Mouse (Mus musculus) small intestine, adult 2 months (tissue): Measurements from ENCODE around the gene Hist1h2ad. TPM values are rescaled to one million over a fixed set of nuclear protein-coding genes. Genes with fewer than 3 reads are reported as not detected.
A peak's percentile ranks its signal among the peaks of the same experiment; 100 is the strongest.
"Not testable (repeated sequence)": the region's sequence is repeated elsewhere in the genome, so short reads cannot be mapped to it uniquely, and the experiment has no call there.

Experiments
- H3K27ac ChIP-seq: fragments of 200-500 bp; 2 replicates; pipeline ENCODE4 v1.5.1; 2012; ENCODE audit warnings: low read depth, low read length, control low read depth, inconsistent platforms; ENCODE audit not compliant: insufficient read depth
- H3K27me3 ChIP-seq: fragments of 200-500 bp; 2 replicates; pipeline ENCODE4 v1.6.1; 2012; ENCODE audit warnings: mild to moderate bottlenecking, moderate library complexity, low read length, inconsistent platforms; ENCODE audit not compliant: control insufficient read depth, insufficient read depth
- H3K36me3 ChIP-seq: fragments of 200-500 bp; 2 replicates; pipeline ENCODE4 v1.6.1; 2012; ENCODE audit warnings: mild to moderate bottlenecking, low read length, control low read depth, inconsistent platforms; ENCODE audit not compliant: control insufficient read depth, insufficient read depth
- H3K4me1 ChIP-seq: fragments of 200-500 bp; 2 replicates; pipeline ENCODE4 v1.6.1; 2012; ENCODE audit warnings: low read length, inconsistent platforms, mixed read lengths; ENCODE audit not compliant: control insufficient read depth, insufficient read depth, insufficient read length
- H3K4me3 ChIP-seq: fragments of 200-500 bp; 2 replicates; pipeline ENCODE4 v1.5.1; 2012; ENCODE audit warnings: low read depth, mild to moderate bottlenecking, control low read depth, inconsistent platforms, low read length, moderate library complexity
- CTCF ChIP-seq: fragments of 200-500 bp; IDR thresholded peaks from 2 replicates; pipeline ENCODE4 v1.5.1; 2012; ENCODE audit warnings: low read depth, mild to moderate bottlenecking, control low read depth, inconsistent platforms, low read length, moderate library complexity, mixed read lengths; ENCODE audit not compliant: insufficient replicate concordance, insufficient read length; ENCODE audit errors: extremely low read depth
- POLR2A ChIP-seq: fragments of 200-500 bp; IDR thresholded peaks from 2 replicates; pipeline ENCODE4 v1.6.1; 2012; ENCODE audit warnings: low read depth, mild to moderate bottlenecking, control low read depth, inconsistent platforms, low read length, moderate library complexity
- WGBS: fragments of 180-500 bp; shearing (Covaris S2); methylation state at CpG from one replicate; pipeline ENCODE4 v1.1.7; 2018; 5-methylcytosine and 5-hydroxymethylcytosine counted together
- polyA plus RNA-seq: library from polyadenylated mRNA; depleted of rRNA; stranded (reverse); fragments of >200 nt; gene quantifications from 2 replicates; pipeline ENCODE4 v1.2.3, GENCODE M21; 2012; rRNA removed

The Hist1h2ad gene
- polyA plus RNA-seq: 21.3 and 30.3 TPM in 2 replicates

DNA sequence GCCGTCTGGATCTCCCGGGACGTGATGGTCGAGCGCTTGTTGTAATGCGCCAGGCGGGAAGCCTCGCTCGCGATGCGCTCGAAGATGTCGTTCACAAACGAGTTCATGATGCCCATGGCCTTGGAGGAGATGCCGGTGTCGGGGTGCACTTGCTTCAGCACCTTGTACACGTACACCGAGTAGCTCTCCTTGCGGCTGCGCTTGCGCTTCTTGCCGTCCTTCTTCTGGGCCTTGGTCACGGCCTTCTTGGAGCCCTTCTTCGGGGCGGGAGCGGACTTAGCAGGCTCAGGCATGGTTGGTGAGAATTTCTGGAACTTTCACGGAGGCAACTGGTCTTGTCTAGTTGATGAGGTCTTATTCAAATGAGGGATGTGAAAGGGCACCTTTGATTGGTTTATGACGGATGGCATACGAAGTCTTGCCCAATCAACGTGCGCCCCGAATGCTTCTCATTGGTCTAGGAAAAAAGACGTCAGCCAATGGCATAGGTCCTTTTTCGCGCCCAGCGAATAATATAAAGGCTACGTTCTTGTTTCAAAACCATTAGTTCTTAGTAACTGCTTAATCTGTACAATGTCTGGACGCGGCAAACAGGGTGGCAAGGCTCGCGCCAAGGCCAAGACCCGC is at the start of gene Hist1h2ad, which contains the start of gene Hist1h2bf:
Hist1h2ad (plus strand) TSS at position 484 of the 627 bp plus-strand sequence.
Hist1h2bf (minus strand) TSS at position 299 of the 627 bp plus-strand sequence.
- H3K27me3 ChIP-seq, H3K4me1 ChIP-seq, H3K36me3 ChIP-seq: not testable (repeated sequence)
- Histone ChIP-seq H3K27ac (peak within 1 kb of the TSS; percentile 89), H3K4me3 (peak within 1 kb of the TSS; percentile 65)
- WGBS: under 1% methylated on average over 42 of the region's 42 CpGs

DNA sequence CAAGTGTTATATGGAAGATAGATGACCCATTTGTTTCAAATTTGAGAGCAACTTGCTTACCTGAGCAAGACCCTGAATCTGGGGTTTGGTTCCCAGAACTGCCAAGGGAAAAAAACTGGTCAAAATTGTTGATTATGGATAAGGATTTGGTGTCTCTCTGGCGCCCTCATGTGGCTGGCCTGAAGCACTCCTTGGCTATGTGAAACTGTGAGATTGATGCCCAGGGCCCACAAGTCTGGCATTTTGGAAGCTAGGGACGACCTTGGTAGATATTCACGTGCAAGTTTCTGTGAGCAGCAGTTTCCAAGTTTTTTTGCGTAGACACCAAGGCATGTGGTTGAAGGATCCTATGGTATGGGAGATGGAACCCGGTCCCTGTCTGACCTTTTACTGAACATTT is 49.5 kb upstream of the Hist1h2ad start:
- H3K4me3 ChIP-seq: no peak overlapping the region
- TF ChIP-seq CTCF: peak; percentile 89; the same call in 1 of the 2 replicates
- TF ChIP-seq POLR2A: no peak
- H3K27ac ChIP-seq: no peak overlapping the region
- no peaks in the 10 kb centered on the region for H3K4me1 ChIP-seq
- 13% methylated on average over 5 of the region's 5 CpGs for WGBS
- H3K36me3 ChIP-seq: no peaks in the 10 kb centered on the region
- H3K27me3 ChIP-seq: no peaks in the 10 kb centered on the region

DNA sequence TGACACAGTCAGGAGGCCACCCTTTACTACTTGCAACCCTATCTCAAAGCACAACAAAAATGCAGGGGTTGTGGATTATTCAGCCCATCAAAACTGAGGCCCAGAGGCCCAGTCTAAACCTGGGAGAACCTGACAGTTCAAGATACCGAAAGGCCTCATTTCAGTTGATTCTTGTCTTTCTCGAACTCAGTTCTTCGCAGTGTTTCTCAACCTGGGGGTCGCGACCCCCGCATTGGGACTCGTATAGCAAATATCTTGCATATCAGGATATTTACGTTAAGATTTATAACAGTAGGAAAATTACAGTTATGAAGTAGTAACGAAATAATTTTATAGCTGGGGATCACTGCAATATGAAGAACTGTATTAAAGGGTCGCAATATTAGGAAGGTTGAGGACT is 48.3 kb upstream of the Hist1h2ad start:
- no peaks in the 10 kb centered on the region for H3K4me1 ChIP-seq

DNA sequence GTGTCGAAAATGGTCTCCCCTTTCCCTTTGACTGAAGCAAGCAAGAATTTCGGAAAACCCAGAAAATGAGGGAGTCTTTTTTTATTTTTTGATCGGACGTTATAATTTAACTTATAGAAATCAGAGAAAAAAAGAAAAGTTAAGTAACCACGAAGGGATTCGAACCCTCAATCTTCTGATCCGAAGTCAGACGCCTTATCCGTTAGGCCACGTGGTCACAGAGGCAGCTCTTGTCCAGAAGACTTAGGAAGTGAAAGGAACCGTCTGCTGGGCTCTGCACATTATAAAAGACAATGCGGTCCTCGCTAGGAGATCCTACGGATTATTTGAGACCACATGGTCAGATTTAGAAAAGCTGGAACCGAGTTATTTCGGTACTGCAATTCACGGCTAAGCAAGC is 47.9 kb upstream of the Hist1h2ad start:
- Histone ChIP-seq H3K27ac (no peak overlapping the region), H3K27me3 (no peaks in the 10 kb centered on the region), H3K4me3 (no peak overlapping the region), H3K36me3 (no peaks in the 10 kb centered on the region), H3K4me1 (no peaks in the 10 kb centered on the region)
- 2% methylated on average over 17 of the region's 17 CpGs for WGBS
- TF ChIP-seq POLR2A (no peak), CTCF (no peak)

More for the DNA sequence above, 48.3 kb upstream of the Hist1h2ad start:
- WGBS: 11% methylated on average over 10 of the region's 10 CpGs
- H3K4me3 ChIP-seq: no peak overlapping the region
- H3K27ac ChIP-seq: no peak overlapping the region
- H3K36me3 ChIP-seq: no peaks in the 10 kb centered on the region
- TF ChIP-seq POLR2A: no peak
- H3K27me3 ChIP-seq: no peaks in the 10 kb centered on the region

DNA sequence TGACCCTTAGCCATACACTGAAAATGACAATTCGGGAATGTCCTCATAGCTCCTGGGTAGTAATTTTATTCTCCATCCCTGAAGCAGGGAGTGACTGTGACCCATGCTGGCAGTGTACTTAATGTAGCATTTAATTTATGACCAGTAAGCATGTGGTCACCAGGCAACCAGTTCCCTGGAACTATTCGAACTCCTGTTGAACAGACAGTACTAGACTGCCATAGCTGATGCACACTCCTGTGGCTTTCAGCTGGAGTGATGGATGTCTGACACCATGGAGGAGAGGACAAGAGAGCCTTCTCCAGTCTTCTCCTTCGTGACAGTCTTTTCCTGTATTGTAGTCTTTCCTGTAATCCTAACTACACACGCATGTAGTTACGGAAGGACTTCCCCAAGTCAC is 45.2 kb upstream of the Hist1h2ad start:
- 89% methylated on average over 5 of the region's 5 CpGs for WGBS
- H3K4me3 ChIP-seq: no peak overlapping the region
- no peak for TF ChIP-seq POLR2A
- TF ChIP-seq CTCF: no peak
- H3K27me3 ChIP-seq: no peaks in the 10 kb centered on the region
- H3K4me1 ChIP-seq: no peaks in the 10 kb centered on the region; the same call in 1 of the 2 replicates
- no peak overlapping the region for H3K27ac ChIP-seq
- H3K36me3 ChIP-seq: no peaks in the 10 kb centered on the region

DNA sequence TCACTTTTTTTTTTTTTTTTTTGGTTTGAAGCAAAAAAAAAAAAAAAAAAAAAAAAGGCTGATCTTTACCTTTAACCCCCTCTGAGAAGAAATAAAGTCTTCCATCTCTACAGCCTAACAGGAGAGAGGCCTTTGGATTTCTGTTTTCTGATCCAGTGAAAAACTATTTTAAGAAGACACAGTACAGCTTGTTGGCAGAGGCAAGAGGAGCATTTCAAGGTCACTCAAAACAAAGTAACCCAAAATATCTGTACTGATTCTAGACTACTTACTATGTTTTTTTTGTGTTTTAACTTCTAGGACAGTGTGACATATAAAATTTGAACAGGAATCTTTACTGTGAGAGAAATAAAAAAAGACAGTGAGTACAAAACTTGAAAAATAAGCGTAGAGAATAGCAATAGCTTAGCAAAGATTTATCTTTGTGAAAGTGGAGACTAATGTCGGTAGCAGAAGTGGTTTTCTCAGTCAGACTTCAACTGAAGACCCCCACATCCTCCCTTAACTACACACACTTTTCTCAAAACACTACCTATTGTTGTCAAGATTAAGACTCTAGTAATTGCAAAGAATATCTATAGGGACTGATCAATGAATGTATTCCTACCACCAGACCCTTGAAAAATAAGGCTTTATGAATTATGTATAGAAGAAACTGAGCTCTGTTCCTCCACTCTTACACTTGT is 44.6 kb upstream of the Hist1h2ad start:
- Histone ChIP-seq H3K36me3 (no peaks in the 10 kb centered on the region), H3K27me3 (no peaks in the 10 kb centered on the region), H3K27ac (no peak overlapping the region), H3K4me1 (peaks cover 3% of the 10 kb centered on the region; the same call in 1 of the 2 replicates), H3K4me3 (no peak overlapping the region)
- no peak for TF ChIP-seq CTCF
- no peak for TF ChIP-seq POLR2A
- WGBS: 21% methylated on average over 2 of the region's 2 CpGs

DNA sequence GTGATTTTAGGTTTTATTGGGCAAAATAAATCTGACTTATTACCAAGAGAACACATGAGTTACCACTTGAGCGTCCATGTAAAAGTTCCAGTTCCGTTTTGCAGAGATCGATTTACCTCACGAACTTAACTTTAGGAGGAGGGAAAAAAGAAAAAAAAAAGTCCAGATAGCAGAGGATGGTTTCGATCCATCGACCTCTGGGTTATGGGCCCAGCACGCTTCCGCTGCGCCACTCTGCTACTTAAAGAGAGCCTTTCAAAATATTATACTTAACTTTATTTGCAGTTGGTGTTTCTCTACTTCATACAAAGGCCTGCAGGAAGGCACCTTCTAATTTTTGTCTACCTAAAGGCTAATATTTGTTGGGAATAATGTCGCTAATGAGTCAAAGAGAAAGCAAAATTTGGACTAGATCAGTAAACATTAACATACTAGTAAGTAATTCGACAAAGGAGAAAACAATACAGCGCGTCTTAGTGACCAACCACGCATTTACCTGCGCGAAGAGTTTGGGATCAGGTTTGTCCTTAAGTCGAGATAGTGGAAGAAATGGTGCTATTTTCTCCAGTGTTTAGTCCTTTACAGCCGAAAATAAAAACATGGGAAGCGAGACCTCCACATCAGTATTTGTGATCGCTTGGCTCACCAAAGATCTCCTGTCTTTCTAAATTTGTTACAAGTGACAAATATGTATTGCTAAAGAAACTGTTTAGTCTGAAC is 43.8 kb upstream of the Hist1h2ad start:
- WGBS: under 1% methylated on average over 20 of the region's 20 CpGs
- peaks cover 4% of the 10 kb centered on the region; the same call in 1 of the 2 replicates for H3K4me1 ChIP-seq
- H3K36me3 ChIP-seq: no peaks in the 10 kb centered on the region
- TF ChIP-seq CTCF: no peak
- H3K4me3 ChIP-seq: peak overlapping the region; percentile 66
- H3K27me3 ChIP-seq: no peaks in the 10 kb centered on the region
- H3K27ac ChIP-seq: peak overlapping the region; percentile 99
